Mouse (Mus musculus) kidney, adult 2 months (tissue): Measurements from ENCODE around the gene Ube2g1.

Experiments used
- CTCF ChIP-seq: fragments of 200-500 bp; conservative IDR thresholded peaks from 2 replicates; pipeline ENCODE4 v1.5.1; 2011; ENCODE audit warnings: low read depth, mild to moderate bottlenecking, control low read depth, low read length, moderate library complexity, mixed read lengths; ENCODE audit not compliant: insufficient read depth, insufficient read length
- POLR2A ChIP-seq: fragments of 200-500 bp; IDR thresholded peaks from one replicate; pipeline ENCODE4 v1.6.1; 2011; ENCODE audit warnings: low read depth, low read length, control low read depth

- TF ChIP-seq CTCF (no peak), POLR2A (no peak)
Measured at GRCm38 (mm10) chr11:72683402-72683801, 76.3 kb downstream of the Ube2g1 start.
